Mouse (Mus musculus) T-helper 17 cell (primary cell): ENCODE data around the gene Mitf.

Experiments used
- in situ Hi-C, 2 experiments: fragments of 300-600 bp; cut with MboI, MseI; formaldehyde crosslinking; loops; 1 replicate in 1 of 2; 2 replicates in 1 of 2; pipeline ENCODE4 v1.15.1; 2025; ENCODE audit warnings: high pct_unique_total_duplicates in 2 of 2

The Mitf gene

DNA sequence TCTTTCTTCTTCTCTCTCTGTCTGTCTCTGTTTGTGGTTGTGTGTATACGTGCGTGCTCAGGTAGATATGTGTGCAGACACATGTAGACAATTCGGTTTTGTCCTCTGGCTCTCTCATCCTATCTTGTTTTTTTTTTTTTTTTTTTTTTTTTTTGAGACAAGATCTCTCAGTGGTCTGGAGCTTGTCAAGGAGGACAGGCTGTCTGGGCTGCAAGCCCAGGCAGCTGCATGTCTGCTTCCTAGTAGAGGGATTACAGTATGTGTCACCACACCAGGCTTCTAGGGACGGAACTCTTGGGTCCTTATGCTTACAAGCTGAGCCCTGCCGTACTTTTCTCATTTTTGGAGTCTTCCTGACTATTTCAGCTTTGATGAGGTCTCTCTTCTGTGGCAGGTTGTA, 73.5 kb downstream of the Mitf start:
- in situ Hi-C loops, result no loop called here

GRCm38 (mm10) chr6:97881935-97882334, 75.1 kb downstream of the Mitf start:
- in situ Hi-C loops, result no loop called here

DNA sequence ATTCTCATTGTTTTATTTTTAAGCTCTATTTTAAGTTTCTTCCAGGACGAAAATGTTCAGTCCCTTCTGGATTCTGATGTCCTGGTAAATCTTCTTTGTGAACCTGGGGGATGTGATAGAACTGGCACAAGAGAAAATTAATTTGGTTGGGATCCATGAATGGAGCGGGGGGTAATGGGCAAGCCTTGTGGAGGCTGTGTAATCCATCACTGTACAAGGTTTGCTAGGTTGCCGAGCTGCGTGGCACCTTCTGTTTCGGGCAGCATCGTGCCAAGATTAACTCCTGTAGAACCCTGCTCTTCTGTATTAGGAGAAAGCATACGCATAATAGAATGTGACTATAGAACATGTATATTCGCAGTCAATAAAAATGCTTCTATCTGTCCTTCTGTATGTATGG, 76.1 kb downstream of the Mitf start:
- in situ Hi-C loops, result no loop called here

DNA sequence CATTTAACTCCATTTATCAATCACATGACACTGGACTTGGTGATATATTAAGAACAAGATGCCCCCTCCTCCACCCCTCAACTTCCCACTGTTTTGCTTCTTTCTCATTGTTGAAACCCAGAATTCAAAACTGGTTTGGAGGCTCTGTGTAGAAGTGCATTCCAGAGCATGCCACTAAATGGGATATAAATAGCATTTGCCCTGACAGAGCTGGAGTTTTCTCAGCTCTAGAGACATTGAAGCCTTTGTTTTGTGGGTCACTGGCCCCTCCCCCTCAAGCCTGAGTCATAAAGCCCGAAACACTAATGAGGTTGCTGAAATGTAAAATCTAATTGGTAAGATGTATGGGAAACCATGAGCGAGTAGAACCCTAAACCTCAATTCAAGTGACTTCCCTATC, 76.6 kb downstream of the Mitf start:
- in situ Hi-C loops, result no loop called here

DNA sequence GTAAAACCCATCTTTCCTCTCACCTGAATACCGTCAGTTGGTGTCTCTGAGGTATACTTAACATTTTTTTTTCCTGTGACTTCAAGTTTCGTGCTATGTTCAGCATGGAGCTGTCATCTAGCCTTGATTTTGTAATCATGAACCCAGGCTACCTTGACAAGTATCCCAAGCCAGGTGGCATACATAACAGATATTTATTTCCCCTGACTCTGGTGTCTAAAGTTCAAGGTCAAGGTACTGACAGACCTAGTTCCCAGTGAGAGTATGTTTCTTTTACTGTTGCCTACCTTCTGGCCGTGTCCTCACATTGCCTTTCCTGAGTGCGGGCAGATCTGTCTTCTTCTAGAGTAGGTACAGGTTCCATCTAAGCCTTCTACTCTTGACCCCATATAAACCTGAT, 78.1 kb downstream of the Mitf start:
- in situ Hi-C loops, result no loop called here

GRCm38 (mm10) chr6:97885606-97886005, 78.8 kb downstream of the Mitf start:
- in situ Hi-C loops, result no loop called here

DNA sequence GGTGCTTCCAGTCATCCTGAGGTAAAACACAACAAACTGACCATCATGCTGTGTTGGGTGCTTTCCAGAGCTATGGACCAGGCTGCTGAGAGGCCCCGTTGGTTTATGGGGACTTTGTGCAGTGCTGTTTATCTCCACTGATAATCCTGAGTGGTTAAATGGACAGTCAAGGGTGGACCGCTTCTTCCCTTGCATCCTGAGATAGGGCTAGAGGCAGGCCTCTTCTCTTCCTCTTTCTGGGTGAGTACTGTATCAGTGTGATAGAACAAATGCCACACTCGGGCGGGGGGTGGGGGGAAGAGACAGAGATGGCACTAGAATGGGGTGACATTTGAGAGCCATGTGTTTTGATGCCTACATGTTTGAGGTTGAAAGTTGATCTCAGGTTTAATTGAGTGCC, 81.0 kb downstream of the Mitf start:
- in situ Hi-C loops, result no loop called here

- in situ Hi-C loops, result no loop called here
Measured at GRCm38 (mm10) chr6:97888596-97888995, 81.7 kb downstream of the Mitf start.

- in situ Hi-C loops, result no loop called here
Measured at GRCm38 (mm10) chr6:97893546-97893945, 86.7 kb downstream of the Mitf start.

GRCm38 (mm10) chr6:97897191-97897590, 90.3 kb downstream of the Mitf start:
- in situ Hi-C loops, result no loop called here

DNA sequence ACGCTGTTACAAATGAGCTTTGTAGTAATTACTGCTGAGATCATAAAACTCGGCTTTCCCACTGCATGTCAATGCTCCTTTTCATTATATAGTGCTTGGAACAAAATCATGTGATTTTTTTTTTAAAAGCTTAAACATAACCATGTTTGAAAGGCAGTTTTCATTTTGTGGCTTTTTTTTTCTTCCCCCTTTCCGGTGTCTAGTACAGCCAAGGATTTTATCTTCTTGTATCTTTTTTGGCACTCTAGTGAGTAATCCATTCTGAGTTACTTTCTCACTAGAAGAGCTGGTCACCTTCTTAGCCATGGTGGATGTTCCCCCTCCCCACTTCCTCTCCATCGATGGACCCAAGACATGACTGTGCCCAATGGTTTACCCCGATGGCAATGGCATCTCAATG, 91.2 kb downstream of the Mitf start:
- in situ Hi-C loops, result no loop called here

DNA sequence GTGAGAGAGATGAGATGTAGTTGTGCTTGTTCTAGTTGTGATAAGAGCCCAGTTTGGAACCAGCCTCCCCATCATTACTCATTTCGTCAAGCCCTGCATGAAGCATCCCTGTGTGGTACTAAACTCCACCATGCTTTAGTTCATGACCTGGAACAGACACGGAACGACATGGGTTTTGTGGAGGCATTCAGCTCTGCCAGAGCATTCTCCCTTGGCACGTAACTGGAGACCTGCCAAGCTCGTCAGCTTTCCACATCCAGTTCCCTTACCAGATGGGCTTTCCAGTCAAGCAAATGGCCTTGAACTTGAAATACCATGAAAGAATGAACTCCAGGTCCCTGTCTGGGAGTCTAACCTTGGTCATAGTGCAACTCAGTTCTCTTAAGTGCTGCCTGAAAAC, 94.7 kb downstream of the Mitf start:
- in situ Hi-C loops, result no loop called here

GRCm38 (mm10) chr6:97902205-97902604, 95.4 kb downstream of the Mitf start:
- in situ Hi-C loops, result no loop called here

DNA sequence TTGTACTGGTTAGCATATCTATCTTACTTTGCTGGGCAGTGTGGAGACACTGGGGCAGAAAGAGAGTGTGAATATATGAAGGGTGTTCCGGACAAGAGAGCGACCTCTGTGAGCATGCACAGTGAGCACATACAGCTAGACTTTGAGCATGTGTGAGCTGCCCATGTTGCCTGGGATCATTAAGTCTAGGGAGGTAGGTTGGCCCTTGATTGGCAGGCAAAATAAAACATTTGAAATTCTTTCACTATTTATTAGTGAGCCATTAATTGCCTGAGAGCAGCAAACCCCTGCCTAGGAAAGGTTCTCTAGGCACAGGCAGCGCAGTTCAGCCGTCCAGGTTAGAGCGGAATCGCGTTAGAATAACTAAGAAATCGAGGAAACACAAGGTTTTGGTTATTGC, 107.9 kb downstream of the Mitf start:
- in situ Hi-C loops, result loop anchor here in 1 of 2 experiments (5.0 kb wide), 1 partner anchor 98 kb away; no protein-coding TSS in a partner anchor

DNA sequence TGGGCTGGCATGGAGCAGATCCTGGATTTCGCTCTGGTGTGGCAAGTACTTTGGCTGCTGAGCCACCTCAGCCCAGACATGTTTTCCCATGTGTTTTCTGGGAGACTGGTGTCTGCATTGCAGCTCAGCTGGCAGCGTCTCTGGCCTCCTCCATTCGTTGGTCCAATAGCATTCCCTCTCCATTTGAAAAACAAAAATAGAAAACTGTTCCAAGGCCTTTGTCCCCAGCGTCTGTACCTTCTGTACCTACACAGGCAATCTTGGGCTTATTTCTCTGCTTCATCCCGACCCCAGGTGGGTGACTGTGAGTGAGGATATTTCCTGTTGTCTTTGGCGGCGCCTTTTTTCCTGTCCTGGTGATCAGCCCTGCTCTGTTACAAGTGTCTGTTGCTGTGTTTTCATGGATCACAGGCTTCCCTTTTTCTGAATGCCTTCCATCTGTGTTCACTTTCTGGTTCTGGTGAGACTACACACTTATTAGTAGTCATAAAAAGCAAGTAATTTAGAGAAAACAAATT, 109.6 kb downstream of the Mitf start:
- in situ Hi-C loops, result loop anchor here in 1 of 2 experiments (5.0 kb wide), 1 partner anchor 96 kb away; no protein-coding TSS in a partner anchor

- in situ Hi-C loops, result loop anchor here in 1 of 2 experiments (5.0 kb wide), 1 partner anchor 94 kb away; no protein-coding TSS in a partner anchor
Measured at GRCm38 (mm10) chr6:97918051-97918450, 111.2 kb downstream of the Mitf start.

- in situ Hi-C loops, result loop anchor here in 1 of 2 experiments (5.0 kb wide), 1 partner anchor 94 kb away; no protein-coding TSS in a partner anchor
Measured at GRCm38 (mm10) chr6:97918481-97918880, 111.6 kb downstream of the Mitf start.

- in situ Hi-C loops, result loop anchor here in 1 of 2 experiments (5.0 kb wide), 1 partner anchor 93 kb away; no protein-coding TSS in a partner anchor
Measured at GRCm38 (mm10) chr6:97919287-97919686, 112.4 kb downstream of the Mitf start.

DNA sequence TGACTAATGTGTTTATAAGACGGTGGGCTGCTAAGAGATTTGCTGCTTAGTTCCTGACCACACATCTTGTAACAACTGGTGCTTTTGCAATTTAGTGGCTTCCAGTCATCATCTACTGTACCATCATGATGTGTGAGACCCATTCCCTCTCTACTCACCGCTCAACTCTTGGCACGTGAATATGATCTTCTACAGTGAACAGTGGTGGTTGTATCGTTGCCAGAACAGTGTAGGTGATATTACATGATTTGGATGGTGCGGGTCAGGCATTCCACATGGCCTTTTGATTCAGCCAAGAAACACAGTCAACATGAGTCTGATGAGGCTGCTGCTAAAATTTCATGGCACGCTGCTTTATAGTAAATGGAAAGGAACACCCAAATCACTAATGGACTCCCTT, 114.7 kb downstream of the Mitf start:
- in situ Hi-C loops, result no loop called here

GRCm38 (mm10) chr6:97924221-97924620, 117.4 kb downstream of the Mitf start:
- in situ Hi-C loops, result no loop called here

DNA sequence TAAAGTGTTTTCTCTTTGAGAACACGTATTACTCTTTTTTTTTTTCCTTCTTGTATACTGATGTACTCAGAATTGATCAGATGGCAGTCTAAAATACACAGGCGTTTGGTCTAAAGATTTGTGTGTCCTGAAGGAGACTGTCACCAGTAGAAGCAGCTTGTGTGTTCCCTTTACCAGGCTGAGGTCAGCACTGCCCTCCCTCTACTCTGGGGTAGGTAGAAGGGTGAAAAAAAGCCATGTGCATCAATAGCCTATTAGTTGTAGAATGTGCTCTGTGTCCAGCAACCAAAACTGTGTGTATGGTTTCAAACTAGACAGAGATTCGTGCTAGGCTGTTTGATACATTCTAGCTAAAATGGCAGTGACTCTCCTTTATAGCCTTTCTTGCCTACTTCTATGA, 122.2 kb downstream of the Mitf start:
- in situ Hi-C loops, result no loop called here

DNA sequence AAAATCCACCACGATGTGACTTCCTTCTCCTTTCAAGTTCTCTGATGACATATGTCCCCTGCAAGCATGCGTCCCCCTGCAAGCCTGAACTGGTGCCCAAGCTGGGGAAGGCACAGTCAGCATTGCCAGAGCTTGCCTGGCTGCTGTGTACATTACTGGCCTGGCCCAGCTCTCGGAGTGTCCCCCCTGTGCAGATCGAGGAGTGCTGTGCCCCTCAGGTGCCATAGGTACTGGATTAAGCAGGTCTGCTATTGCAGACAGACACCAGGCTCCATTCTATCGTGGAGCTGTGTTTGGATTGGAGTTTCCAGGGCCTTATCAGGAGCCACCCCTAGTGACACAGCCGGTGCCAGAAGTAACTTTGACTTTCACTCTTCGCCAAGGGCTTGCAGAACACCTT, 122.6 kb downstream of the Mitf start:
- in situ Hi-C loops, result no loop called here

DNA sequence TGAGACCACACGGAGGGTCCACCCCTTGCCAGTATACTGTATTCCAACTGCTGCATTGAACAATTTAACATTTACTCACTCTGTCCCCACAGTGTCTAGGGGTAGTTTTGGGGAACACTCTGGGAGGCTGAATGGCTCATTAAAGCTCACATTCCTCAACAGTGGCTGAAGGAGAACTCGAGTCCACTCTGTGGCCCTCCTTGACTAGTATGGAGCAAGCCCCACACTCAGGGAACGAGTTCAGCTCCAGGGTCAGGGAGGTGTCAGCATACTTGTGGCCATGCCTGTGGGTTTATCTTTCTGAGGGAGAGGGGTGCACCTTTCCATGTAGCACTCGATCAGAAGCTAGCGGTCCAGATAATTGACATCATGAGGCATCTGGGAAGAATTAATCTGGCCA, 130.3 kb downstream of the Mitf start:
- in situ Hi-C loops, result no loop called here
